Mouse (Mus musculus) midbrain, embryonic 10.5 days (tissue): ENCODE measurements at regions not wholly inside any gene's neighbourhood (a gene's known extent, or its start where the extent isn't known, plus 50 kb on each side); places are given as distances from the start of the nearest gene placed in this dataset.

ENCODE experiments used
- DNase-seq: peaks from one replicate; pipeline ENCODE4 v3.0.0-alpha.2; 2017; ENCODE audit warnings: low spot score
- H3K27ac ChIP-seq: fragments of 300-500 bp; sonication (generic); replicated peaks from 2 replicates; pipeline ENCODE4 v1.5.1; 2016; ENCODE audit warnings: mild to moderate bottlenecking
- H3K27me3 ChIP-seq: fragments of 300-500 bp; sonication (generic); 2 replicates; pipeline ENCODE4 v1.6.1; 2016; ENCODE audit warnings: low read depth, mild to moderate bottlenecking; ENCODE audit not compliant: poor library complexity, severe bottlenecking
- H3K36me3 ChIP-seq: fragments of 300-500 bp; sonication (generic); 2 replicates; pipeline ENCODE4 v1.6.1; 2016; ENCODE audit warnings: mild to moderate bottlenecking, moderate library complexity
- H3K4me1 ChIP-seq: fragments of 300-500 bp; sonication (generic); 2 replicates; pipeline ENCODE4 v1.6.1; 2016
- H3K4me3 ChIP-seq: fragments of 300-500 bp; sonication (generic); 2 replicates; pipeline ENCODE4 v1.5.1; 2016; ENCODE audit warnings: mild to moderate bottlenecking, moderate library complexity
- H3K9me3 ChIP-seq: fragments of 300-500 bp; sonication (generic); replicated peaks from 2 replicates; pipeline ENCODE4 v1.6.1; 2016; ENCODE audit warnings: mild to moderate bottlenecking
- WGBS: fragments of 180-500 bp; shearing (Covaris S2); methylation state at CpG from one replicate; pipeline ENCODE4 v1.1.7; 2016; 5-methylcytosine and 5-hydroxymethylcytosine counted together

DNA sequence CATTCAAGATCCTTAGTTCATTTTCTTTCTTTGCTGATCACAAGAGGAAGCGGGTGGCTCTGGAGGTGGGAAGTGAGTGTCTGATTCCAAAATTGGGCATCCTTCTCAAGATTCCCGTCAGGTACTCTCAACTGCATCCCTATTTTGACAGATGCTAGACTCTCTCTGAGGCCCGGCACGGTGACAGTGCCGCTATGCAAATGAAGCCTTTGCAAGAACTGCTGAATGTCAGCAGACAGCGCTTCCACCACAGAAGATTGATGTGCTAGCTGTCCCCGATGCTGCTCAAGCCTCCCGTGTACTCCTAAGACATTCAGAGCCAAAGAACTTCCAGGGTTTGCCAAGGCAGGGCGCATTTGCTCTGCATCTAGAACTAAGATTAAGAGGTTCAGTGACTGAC lies 50.9 kb upstream of the Cpne4 start:
- Histone ChIP-seq H3K27ac (no peak overlapping the region), H3K9me3 (no peaks in the 10 kb centered on the region), H3K36me3 (no peaks in the 10 kb centered on the region), H3K4me3 (no peak overlapping the region), H3K4me1 (no peaks in the 10 kb centered on the region), H3K27me3 (no peaks in the 10 kb centered on the region)
- DNase-seq = no peak
- WGBS = 84% methylated on average over 9 of the region's 9 CpGs

GRCm38 (mm10) chr9:104490696-104491095 lies 56.4 kb upstream of the Cpne4 start:
- DNase-seq = no peak
- Histone ChIP-seq H3K27ac (no peak overlapping the region), H3K36me3 (no peaks in the 10 kb centered on the region)

DNA sequence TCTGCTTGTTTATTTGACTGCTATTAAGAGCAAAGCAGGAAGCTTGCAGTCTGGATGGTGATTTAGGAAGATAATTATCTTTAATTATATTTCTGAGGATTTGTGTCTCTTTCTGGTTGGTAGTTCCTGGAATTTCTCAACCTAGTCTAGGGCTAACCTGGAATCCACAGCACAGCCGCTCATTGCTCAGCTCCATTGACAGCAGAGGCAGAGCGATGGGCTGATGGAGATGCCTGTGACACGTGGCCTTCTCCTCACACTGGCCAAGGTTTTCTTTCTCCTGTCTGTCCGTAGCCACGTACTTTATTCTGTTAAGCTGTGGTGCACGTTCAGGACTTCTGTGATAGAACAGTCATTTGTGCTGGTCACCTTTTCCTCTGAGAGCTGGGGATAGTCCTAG lies 57.7 kb upstream of the Cpne4 start:
- Histone ChIP-seq H3K4me1 (peaks cover 4% of the 10 kb centered on the region; the same call in 1 of the 2 replicates), H3K9me3 (no peaks in the 10 kb centered on the region), H3K27ac (no peak overlapping the region), H3K36me3 (no peaks in the 10 kb centered on the region), H3K4me3 (no peak overlapping the region), H3K27me3 (no peaks in the 10 kb centered on the region)
- 86% methylated on average over 6 of the region's 6 CpGs for WGBS
- no peak for DNase-seq

More at GRCm38 (mm10) chr9:104490696-104491095, 56.4 kb upstream of the Cpne4 start:
- no peaks in the 10 kb centered on the region for H3K9me3 ChIP-seq
- no peak overlapping the region for H3K4me3 ChIP-seq
- H3K4me1 ChIP-seq = peaks cover 4% of the 10 kb centered on the region; the same call in 1 of the 2 replicates
- H3K27me3 ChIP-seq = no peaks in the 10 kb centered on the region

DNA sequence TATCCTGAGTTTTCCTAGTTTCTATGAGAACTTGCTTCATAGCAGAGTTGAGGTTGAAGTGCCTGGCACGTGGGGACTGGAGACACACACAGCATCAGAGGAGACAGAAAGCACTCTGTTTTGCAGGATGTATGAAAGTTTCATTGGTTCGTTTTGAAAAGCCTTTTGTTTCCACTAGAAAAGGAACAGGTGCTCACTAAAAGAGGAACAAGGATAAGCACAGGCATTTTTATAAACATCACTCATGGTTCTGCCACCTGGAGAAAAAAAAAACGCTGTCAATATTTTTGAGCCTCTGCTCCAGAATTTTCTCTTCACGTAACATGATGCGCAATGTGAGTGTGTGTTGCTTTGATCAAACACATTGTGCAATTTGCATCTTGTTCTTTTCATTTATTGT lies 64.6 kb upstream of the Cpne4 start:
- Histone ChIP-seq H3K27ac (no peak overlapping the region), H3K36me3 (no peaks in the 10 kb centered on the region), H3K9me3 (no peaks in the 10 kb centered on the region), H3K27me3 (no peaks in the 10 kb centered on the region), H3K4me1 (no peaks in the 10 kb centered on the region), H3K4me3 (no peak overlapping the region)
- WGBS = 82% methylated on average over 5 of the region's 5 CpGs
- no peak for DNase-seq

- no peak overlapping the region for H3K27ac ChIP-seq
- no peaks in the 10 kb centered on the region for H3K36me3 ChIP-seq
- 69% methylated on average over 1 of the region's 1 CpGs for WGBS
- no peaks in the 10 kb centered on the region for H3K9me3 ChIP-seq
- no peak overlapping the region for H3K4me3 ChIP-seq
- DNase-seq = no peak
- H3K27me3 ChIP-seq = no peaks in the 10 kb centered on the region
- no peaks in the 10 kb centered on the region for H3K4me1 ChIP-seq
Observed at GRCm38 (mm10) chr9:104480683-104481082, 66.4 kb upstream of the Cpne4 start.

DNA sequence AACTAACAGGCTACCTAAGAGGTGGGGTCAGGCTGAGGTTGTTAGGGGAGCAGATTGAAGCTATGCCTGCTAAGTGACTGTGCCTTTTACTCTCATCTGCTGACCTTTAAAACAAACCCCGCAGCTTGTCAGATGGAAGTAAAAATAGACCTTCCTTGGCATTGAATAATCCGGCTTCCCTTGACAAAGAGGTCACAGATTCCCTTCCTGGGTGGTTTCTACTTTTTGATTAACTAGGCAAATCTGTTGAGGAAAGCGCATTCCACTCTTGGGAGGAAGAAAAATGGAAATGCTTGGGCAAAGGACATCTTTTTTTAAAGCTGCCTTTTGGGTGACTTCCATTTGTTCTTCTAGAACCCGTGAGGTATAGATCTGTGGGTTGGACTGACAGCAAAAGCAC lies 72.3 kb upstream of the Cpne4 start:
- 80% methylated on average over 4 of the region's 4 CpGs for WGBS
- Histone ChIP-seq H3K9me3 (no peaks in the 10 kb centered on the region), H3K27ac (no peak overlapping the region), H3K36me3 (no peaks in the 10 kb centered on the region), H3K4me3 (no peak overlapping the region), H3K27me3 (no peaks in the 10 kb centered on the region), H3K4me1 (no peaks in the 10 kb centered on the region)
- DNase-seq = no peak

DNA sequence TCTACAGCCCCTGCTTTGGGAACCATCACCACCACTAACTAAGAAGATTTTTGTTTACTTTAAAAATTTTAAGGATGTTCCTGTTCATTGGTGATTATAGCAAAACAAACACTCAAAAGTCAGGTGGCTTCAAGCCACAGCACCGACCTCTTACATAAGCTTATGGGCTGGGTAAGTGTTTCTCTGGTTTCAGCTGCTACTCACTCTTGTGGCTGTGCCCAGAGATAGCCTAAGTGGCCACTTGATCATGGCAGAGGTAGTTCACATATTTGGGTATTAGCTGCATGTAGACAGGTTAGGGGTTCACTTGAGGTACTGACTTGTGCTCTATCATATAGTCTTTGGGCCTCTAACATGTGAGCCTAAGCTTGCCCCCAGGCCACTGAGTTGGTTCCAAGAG lies 79.8 kb upstream of the Cpne4 start:
- WGBS = 85% methylated on average over 1 of the region's 1 CpGs
- H3K9me3 ChIP-seq = no peaks in the 10 kb centered on the region
- H3K4me3 ChIP-seq = no peak overlapping the region
- no peaks in the 10 kb centered on the region for H3K27me3 ChIP-seq
- no peaks in the 10 kb centered on the region for H3K36me3 ChIP-seq
- no peak overlapping the region for H3K27ac ChIP-seq
- H3K4me1 ChIP-seq = no peaks in the 10 kb centered on the region
- no peak for DNase-seq

GRCm38 (mm10) chr9:104463701-104464100 lies 83.4 kb upstream of the Cpne4 start:
- DNase-seq = no peak
- Histone ChIP-seq H3K4me1 (no peaks in the 10 kb centered on the region), H3K27me3 (no peaks in the 10 kb centered on the region), H3K4me3 (no peak overlapping the region), H3K36me3 (no peaks in the 10 kb centered on the region), H3K9me3 (no peaks in the 10 kb centered on the region), H3K27ac (no peak overlapping the region)
- WGBS = 88% methylated on average over 4 of the region's 4 CpGs

- Histone ChIP-seq H3K4me3 (no peak overlapping the region), H3K4me1 (no peaks in the 10 kb centered on the region), H3K27ac (no peak overlapping the region), H3K36me3 (no peaks in the 10 kb centered on the region), H3K27me3 (no peaks in the 10 kb centered on the region), H3K9me3 (no peaks in the 10 kb centered on the region)
- DNase-seq = no peak
Observed at GRCm38 (mm10) chr9:104460133-104460532, 87.0 kb upstream of the Cpne4 start.

- no peaks in the 10 kb centered on the region for H3K9me3 ChIP-seq
- DNase-seq = no peak
- H3K4me1 ChIP-seq = no peaks in the 10 kb centered on the region
- no peak overlapping the region for H3K4me3 ChIP-seq
- H3K27me3 ChIP-seq = no peaks in the 10 kb centered on the region
- WGBS = 42% methylated on average over 4 of the region's 4 CpGs
- no peak overlapping the region for H3K27ac ChIP-seq
- no peaks in the 10 kb centered on the region for H3K36me3 ChIP-seq
Observed at GRCm38 (mm10) chr9:104457635-104458034, 89.5 kb upstream of the Cpne4 start.

DNA sequence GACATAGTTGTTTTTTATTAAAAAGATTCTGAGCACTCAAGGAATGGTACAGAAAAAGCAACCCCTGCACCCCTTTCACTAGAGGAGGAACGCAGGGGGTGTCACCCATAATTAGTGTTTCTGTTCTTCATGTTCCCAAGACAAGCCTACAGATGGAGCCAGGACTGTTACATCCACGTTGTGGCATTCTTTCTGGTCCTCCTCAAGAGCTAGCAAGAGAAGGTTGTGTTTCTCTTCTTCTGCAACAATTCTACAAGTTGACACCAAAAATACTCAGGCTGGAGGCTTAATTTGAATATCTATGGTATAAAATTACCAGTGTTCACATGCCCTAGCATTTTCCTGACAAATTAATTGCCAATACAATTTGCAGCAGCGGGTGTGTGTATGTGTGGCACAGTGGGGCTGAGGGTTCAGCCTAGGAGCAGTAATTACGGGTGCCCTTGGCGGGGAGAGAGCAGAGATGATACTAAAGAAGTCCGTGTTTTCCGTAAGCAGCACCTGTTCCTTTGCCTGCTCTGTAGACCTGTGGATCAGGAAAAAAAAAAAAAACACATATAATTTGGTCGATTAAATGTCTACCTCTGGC lies 98.4 kb upstream of the Cpne4 start:
- 81% methylated on average over 8 of the region's 8 CpGs for WGBS
- H3K4me1 ChIP-seq = no peaks in the 10 kb centered on the region
- no peaks in the 10 kb centered on the region for H3K9me3 ChIP-seq
- no peak overlapping the region for H3K27ac ChIP-seq
- no peak for DNase-seq
- no peaks in the 10 kb centered on the region for H3K36me3 ChIP-seq
- H3K4me3 ChIP-seq = no peak overlapping the region
- no peaks in the 10 kb centered on the region for H3K27me3 ChIP-seq

DNA sequence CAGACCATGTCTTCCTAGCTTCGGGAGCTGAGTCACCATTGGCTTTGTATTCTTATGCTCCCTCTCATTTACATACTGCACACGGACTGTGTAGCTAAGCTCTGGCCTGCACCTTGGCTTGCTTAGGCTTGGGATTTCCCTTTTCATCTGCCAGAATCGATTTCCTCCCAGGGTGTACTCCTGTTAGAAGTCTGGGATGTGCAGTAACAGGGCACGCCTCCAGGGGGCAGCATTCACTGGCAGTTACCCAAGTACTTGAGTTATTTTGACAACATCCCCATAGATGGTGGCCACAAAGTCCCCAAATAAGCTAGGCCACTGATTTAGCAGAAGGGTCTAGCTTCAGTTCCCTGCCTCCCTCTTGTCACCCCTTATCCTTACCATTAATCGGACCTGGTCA lies 102.2 kb upstream of the Cpne4 start:
- Histone ChIP-seq H3K4me3 (no peak overlapping the region), H3K9me3 (no peaks in the 10 kb centered on the region), H3K27ac (no peak overlapping the region), H3K27me3 (no peaks in the 10 kb centered on the region), H3K36me3 (no peaks in the 10 kb centered on the region), H3K4me1 (no peaks in the 10 kb centered on the region)
- WGBS = 59% methylated on average over 5 of the region's 5 CpGs
- peak; percentile 57 for DNase-seq

GRCm38 (mm10) chr9:104443236-104443635 lies 103.8 kb upstream of the Cpne4 start:
- no peak for DNase-seq
- no peaks in the 10 kb centered on the region for H3K36me3 ChIP-seq
- no peak overlapping the region for H3K4me3 ChIP-seq
- H3K27me3 ChIP-seq = no peaks in the 10 kb centered on the region
- no peaks in the 10 kb centered on the region for H3K9me3 ChIP-seq
- WGBS = 82% methylated on average over 7 of the region's 7 CpGs
- no peaks in the 10 kb centered on the region for H3K4me1 ChIP-seq
- no peak overlapping the region for H3K27ac ChIP-seq

DNA sequence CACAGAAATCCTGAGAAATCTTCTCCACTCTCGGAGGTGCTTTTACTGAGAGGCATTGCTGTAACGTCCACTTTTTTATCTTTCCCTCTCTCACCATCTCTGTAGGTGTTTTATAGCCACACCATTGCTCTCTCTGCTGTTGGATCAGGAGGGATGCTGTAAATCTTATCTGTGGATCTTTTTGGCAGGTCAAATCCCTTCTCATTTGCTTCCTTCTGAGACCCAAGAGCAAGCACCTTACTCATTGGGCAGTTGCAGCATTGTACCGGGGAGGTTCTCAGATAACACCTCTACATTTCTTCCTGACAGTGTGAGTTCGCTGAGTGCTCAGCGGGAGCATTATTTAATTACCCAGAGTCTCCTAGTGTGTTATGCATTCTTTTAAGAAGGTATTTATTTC lies 75.5 kb upstream of the Acpp start:
- H3K36me3 ChIP-seq = no peaks in the 10 kb centered on the region
- H3K4me3 ChIP-seq = no peak overlapping the region
- no peak overlapping the region for H3K27ac ChIP-seq
- 61% methylated on average over 5 of the region's 5 CpGs for WGBS
- no peak for DNase-seq
- H3K9me3 ChIP-seq = no peaks in the 10 kb centered on the region
- H3K27me3 ChIP-seq = no peaks in the 10 kb centered on the region
- peaks cover 18% of the 10 kb centered on the region for H3K4me1 ChIP-seq
